Comparison of ENCODE assay signal across 38 mouse cellular contexts in genomic region chr1:132268418-132269060, GRCm38 (mm10). TPM values are rescaled to one million over a fixed set of nuclear protein-coding genes. Genes with fewer than 3 reads are reported as not detected.
DNase-seq lines count a peak whose midpoint lies in the region; ATAC-seq and TF ChIP-seq lines count a peak whose summit lies in the region.
"Had no signal": no experiment of that assay in that cellular context is flagged by ENCODE, and none has a peak within 500 bp of the region (broad histone marks: within the 10 kb centered on the region; RNA-seq: fewer than 3 reads in every experiment).

No protein-coding gene starts in this region.

- no peak for TF ChIP-seq POLR2A in ES-Bruce4 (IDR thresholded peaks at IDR 0.05; ENCODE audit: insufficient read depth, low read length)

- TF ChIP-seq CTCF in forebrain, postnatal 0 days (IDR thresholded peaks at IDR 0.05; ENCODE audit: low read depth) = no peak
- TF ChIP-seq CTCF in ES-Bruce4 (IDR thresholded peaks at IDR 0.05; ENCODE audit: low read depth, low read length) = no peak

- intact Hi-C loops in left cerebral cortex, postnatal 36 days (cut with DNase I) = no loop called here

- DNase-seq in forebrain, postnatal 0 days = no peak
- no peak for DNase-seq in forebrain, embryonic 11.5 days (ENCODE audit: low spot score)
- DNase-seq in left cerebral cortex, postnatal 36 days (ENCODE audit: low spot score in 2 of 2) = peak; percentile 35 to 40
- DNase-seq in left cerebral cortex, adult 8-10 months (ENCODE audit: low spot score in 2 of 2) = no peak
- peak; percentile 25 for DNase-seq in right cerebral cortex, postnatal 25 days
- no peak for DNase-seq in cerebellum, postnatal 25 days
- DNase-seq: adrenal gland, postnatal 14 days; cerebellum, adult 11-12 months; cerebellum, adult 9-11 months; gastrocnemius, postnatal 14 days; heart, adult 11 months; kidney, adult 2 months; kidney, postnatal 36 days; left cerebral cortex, postnatal 4 days; liver, postnatal 0 days; lung, postnatal 36 days had no signal

- H3K9ac ChIP-seq in forebrain, postnatal 0 days = no peak overlapping the region
- H3K9ac ChIP-seq in forebrain, embryonic 11.5 days (ENCODE audit: low read length) = no peak overlapping the region
- peak overlapping the region; percentile 2; the same call in 1 of the 2 replicates for H3K9ac ChIP-seq in ES-Bruce4 (ENCODE audit: low read depth, poor library complexity, severe bottlenecking)
- H3K9ac ChIP-seq: forebrain, embryonic 15.5 days; heart, embryonic 15.5 days; hindbrain, embryonic 12.5 days; intestine, embryonic 15.5 days; liver, embryonic 12.5 days; liver, postnatal 0 days had no signal

- 0 out of 2 replicates have a peak overlapping the region, but pooled peaks have one; percentile 9 for H3K27ac ChIP-seq in forebrain, postnatal 0 days (ENCODE audit: low read depth, low read length)
- H3K27ac ChIP-seq in forebrain, embryonic 11.5 days (ENCODE audit: low read depth, low read length) = no peak overlapping the region
- peak overlapping the region; percentile 85 for H3K27ac ChIP-seq in ES-Bruce4 (ENCODE audit: insufficient read depth, low read length)
- H3K27ac ChIP-seq: forebrain, embryonic 15.5 days; heart, embryonic 10.5 days; heart, embryonic 15.5 days; hindbrain, embryonic 12.5 days; hindbrain, postnatal 0 days; intestine, embryonic 15.5 days; layer of hippocampus, adult 2 months; liver, embryonic 12.5 days had no signal

- H3K4me1 ChIP-seq in forebrain, postnatal 0 days (ENCODE audit: insufficient read depth) = peaks cover 5% of the 10 kb centered on the region; the same call in 1 of the 2 replicates
- H3K4me1 ChIP-seq in forebrain, embryonic 11.5 days (replicated peaks; ENCODE audit: control insufficient read depth, insufficient read depth, low read length) = no peaks in the 10 kb centered on the region
- peaks cover 10% of the 10 kb centered on the region for H3K4me1 ChIP-seq in ES-Bruce4 (ENCODE audit: control insufficient read depth, insufficient read depth, low read length)
- H3K4me1 ChIP-seq: intestine, embryonic 15.5 days had no signal

- ATAC-seq in forebrain, postnatal 0 days = 0 out of 2 replicates have a peak, but pooled peaks have one; percentile 12
- no peak for ATAC-seq in forebrain, embryonic 11.5 days (replicated peaks; ENCODE audit: low FRiP score)
- ATAC-seq: forebrain, embryonic 15.5 days; intestine, embryonic 15.5 days; liver, embryonic 12.5 days; liver, postnatal 0 days had no signal

- TF ChIP-seq EP300 in ES-Bruce4 (IDR thresholded peaks at IDR 0.05; ENCODE audit: insufficient read depth, low read depth, low read length) = peak; percentile 80

- no peak overlapping the region for H3K4me2 ChIP-seq in forebrain, postnatal 0 days (ENCODE audit: low read depth)
- no peak overlapping the region for H3K4me2 ChIP-seq in forebrain, embryonic 11.5 days (ENCODE audit: low read depth, low read length, severe bottlenecking)
- H3K4me2 ChIP-seq: forebrain, embryonic 15.5 days; heart, embryonic 15.5 days; hindbrain, embryonic 12.5 days; intestine, embryonic 15.5 days; liver, embryonic 12.5 days; midbrain, embryonic 11.5 days had no signal

- no peak overlapping the region for H3K4me3 ChIP-seq in forebrain, postnatal 0 days (ENCODE audit: low read depth, low read length)
- H3K4me3 ChIP-seq in forebrain, embryonic 11.5 days (ENCODE audit: low read depth, low read length) = no peak overlapping the region
- no peak overlapping the region for H3K4me3 ChIP-seq in ES-Bruce4 (ENCODE audit: low read depth, low read length)
- H3K4me3 ChIP-seq: forebrain, embryonic 15.5 days; heart, embryonic 10.5 days; heart, embryonic 15.5 days; hindbrain, embryonic 12.5 days; intestine, embryonic 15.5 days; layer of hippocampus, adult 2 months; left cerebral cortex, adult 2 months; liver, embryonic 12.5 days had no signal

- H3K36me3 ChIP-seq in forebrain, postnatal 0 days (ENCODE audit: insufficient read depth) = no peaks in the 10 kb centered on the region
- no peaks in the 10 kb centered on the region for H3K36me3 ChIP-seq in forebrain, embryonic 11.5 days (ENCODE audit: control insufficient read depth, insufficient read depth, low read length)
- no peaks in the 10 kb centered on the region for H3K36me3 ChIP-seq in ES-Bruce4 (ENCODE audit: control insufficient read depth, insufficient read depth, low read length, poor library complexity, severe bottlenecking)
- H3K36me3 ChIP-seq: forebrain, embryonic 15.5 days; heart, embryonic 10.5 days; heart, embryonic 15.5 days; hindbrain, embryonic 12.5 days; intestine, embryonic 15.5 days; liver, embryonic 12.5 days had no signal

- H3K9me3 ChIP-seq in forebrain, postnatal 0 days (ENCODE audit: low read length) = no peaks in the 10 kb centered on the region
- no peaks in the 10 kb centered on the region for H3K9me3 ChIP-seq in forebrain, embryonic 11.5 days (ENCODE audit: control insufficient read depth, low read length)
- H3K9me3 ChIP-seq in ES-Bruce4 (replicated peaks; ENCODE audit: control insufficient read depth, insufficient read depth, low read length, poor library complexity, severe bottlenecking) = no peaks in the 10 kb centered on the region
- H3K9me3 ChIP-seq: forebrain, embryonic 15.5 days; heart, embryonic 10.5 days; heart, embryonic 15.5 days; hindbrain, embryonic 12.5 days; intestine, embryonic 15.5 days; liver, embryonic 12.5 days had no signal

- no peaks in the 10 kb centered on the region for H3K27me3 ChIP-seq in forebrain, postnatal 0 days (ENCODE audit: insufficient read depth, low read length)
- H3K27me3 ChIP-seq in forebrain, embryonic 11.5 days (ENCODE audit: control insufficient read depth, insufficient read depth, low read length) = no peaks in the 10 kb centered on the region
- no peaks in the 10 kb centered on the region for H3K27me3 ChIP-seq in ES-Bruce4 (ENCODE audit: control insufficient read depth, insufficient read depth, low read length, poor library complexity, severe bottlenecking)
- H3K27me3 ChIP-seq: forebrain, embryonic 15.5 days; heart, embryonic 15.5 days; hindbrain, embryonic 12.5 days; intestine, embryonic 15.5 days had no signal

- 40% methylated on average over 7 of the region's 7 CpGs for WGBS in forebrain, postnatal 0 days
- 56% methylated on average over 7 of the region's 7 CpGs for WGBS in forebrain, embryonic 11.5 days

RNA-seq across cellular contexts. Expression of gene Klhdc8a, which starts 29.9 kb away (rescaled TPM):
- total RNA-seq in forebrain, postnatal 0 days (2014; rRNA removed) = 10.3 and 11.2 TPM in 2 replicates
- polyA plus RNA-seq in forebrain, postnatal 0 days (2015; fragmentation: Nextera tagmentation; extraction: Ambion mirVana) = 4.5 and 6.3 TPM in 2 replicates
- polyA plus RNA-seq in forebrain, embryonic 11.5 days (2014; fragmentation: Nextera tagmentation; extraction: Ambion mirVana) = 0.99 and 1.1 TPM in 2 replicates
- 10 to 100 TPM; 11.0 to 13.6 TPM for total RNA-seq in left cerebral cortex, postnatal 36 days (2021)
- total RNA-seq in left cerebral cortex, adult 8-10 months (2022) = 10 to 100 TPM; 12.3 to 15.1 (median 13.6) TPM
- 0.60 and 0.72 TPM in 2 replicates for polyA plus RNA-seq in ES-Bruce4 (2011; ENCODE audit: insufficient read depth, insufficient read length, low read depth, missing spikeins)
- total RNA-seq: common myeloid progenitor, adult 5-6 weeks; megakaryocyte, adult 5-6 weeks; neutrophil, adult 5-6 weeks had no signal

RNA-seq across cellular contexts. Expression of gene Gm10188, which starts 39.0 kb away (rescaled TPM):
- total RNA-seq in forebrain, postnatal 0 days (2014; rRNA removed) = 0.92 TPM in 1 of 2 replicates, not detected in the other
- not detected in 2 replicates for polyA plus RNA-seq in forebrain, postnatal 0 days (2015; fragmentation: Nextera tagmentation; extraction: Ambion mirVana)
- not detected in 2 replicates for polyA plus RNA-seq in forebrain, embryonic 11.5 days (2014; fragmentation: Nextera tagmentation; extraction: Ambion mirVana)
- not detected for total RNA-seq in left cerebral cortex, postnatal 36 days (2021)
- total RNA-seq in left cerebral cortex, adult 8-10 months (2022) = not detected
- polyA plus RNA-seq in ES-Bruce4 (2011; ENCODE audit: insufficient read depth, insufficient read length, low read depth, missing spikeins) = not detected in 2 replicates
- total RNA-seq: adrenal gland, postnatal 14 days; common myeloid progenitor, adult 5-6 weeks; gastrocnemius, postnatal 14 days; heart, postnatal 25 days; hindbrain, postnatal 0 days; layer of hippocampus, adult 2 months; layer of hippocampus, postnatal 14 days; left cerebral cortex, adult 2 months; left cerebral cortex, postnatal 4 days; megakaryocyte, adult 5-6 weeks; neutrophil, adult 5-6 weeks had no signal
- polyA plus RNA-seq: embryonic facial prominence, embryonic 14.5 days; heart, embryonic 10.5 days; heart, embryonic 15.5 days; intestine, embryonic 15.5 days; kidney, adult 2 months; kidney, embryonic 16.5 days; limb, embryonic 14.5 days; liver, embryonic 12.5 days; liver, postnatal 0 days; lung, embryonic 16.5 days; neural tube, embryonic 11.5 days; spleen, adult 2 months had no signal

RNA-seq across cellular contexts. Expression of gene Nuak2, which starts 47.4 kb away (rescaled TPM):
- 4.4 and 4.5 TPM in 2 replicates for total RNA-seq in forebrain, postnatal 0 days (2014; rRNA removed)
- polyA plus RNA-seq in forebrain, postnatal 0 days (2015; fragmentation: Nextera tagmentation; extraction: Ambion mirVana) = 4.3 and 6.8 TPM in 2 replicates
- polyA plus RNA-seq in forebrain, embryonic 11.5 days (2014; fragmentation: Nextera tagmentation; extraction: Ambion mirVana) = 57.7 and 63.4 TPM in 2 replicates
- 1 to 10 TPM in 1 of 2 experiments, under 1 TPM in 1; 0.62 to 1.6 TPM for total RNA-seq in left cerebral cortex, postnatal 36 days (2021)
- total RNA-seq in left cerebral cortex, adult 8-10 months (2022) = 1 to 10 TPM in 3 of 4 experiments, under 1 TPM in 1; 0.81 to 1.7 (median 1.3) TPM
- 20.0 and 21.7 TPM in 2 replicates for polyA plus RNA-seq in ES-Bruce4 (2011; ENCODE audit: insufficient read depth, insufficient read length, low read depth, missing spikeins)

Comparison
In these comparisons a context has a peak if more than half of its experiments do, and no peak if none do; other contexts are left out.
1. DNase-seq: peak in left cerebral cortex, postnatal 36 days (2 of 2) and right cerebral cortex, postnatal 25 days (single experiment); none in forebrain, postnatal 0 days (single experiment), forebrain, embryonic 11.5 days (single experiment), left cerebral cortex, adult 8-10 months (0 of 2) and cerebellum, postnatal 25 days (0 of 2).